Mouse (Mus musculus): ENCODE results near the gene Olfr564. TPM values are rescaled to one million over a fixed set of nuclear protein-coding genes. Genes with fewer than 3 reads are reported as not detected.

Gene Olfr564
- not detected in 2 replicates for polyA plus RNA-seq (2015; fragmentation: Nextera tagmentation; extraction: Ambion mirVana)

GRCm38 (mm10) chr7:102803180-102803579, at the start of gene Olfr564:
TSS of gene Olfr564 (plus strand) at chr7:102803480.
- H3K4me3 ChIP-seq = no peak within 1 kb of the TSS
- H3K4me2 ChIP-seq = no peak within 1 kb of the TSS
- H3K27me3 ChIP-seq (replicated peaks) = no peaks in the 10 kb centered on the region
- no peaks in the 10 kb centered on the region for H3K9me3 ChIP-seq
- no peak within 1 kb of the TSS for H3K9ac ChIP-seq
- ATAC-seq (replicated peaks) = no peak
- no peaks in the 10 kb centered on the region for H3K4me1 ChIP-seq
- H3K27ac ChIP-seq = no peak within 1 kb of the TSS
- H3K36me3 ChIP-seq (replicated peaks) = no peaks in the 10 kb centered on the region

- Histone ChIP-seq H3K4me1 (no peaks in the 10 kb centered on the region), H3K27ac (no peak within 1 kb of the TSS), H3K4me3 (no peak within 1 kb of the TSS), H3K27me3 (replicated peaks) (no peaks in the 10 kb centered on the region), H3K9ac (no peak within 1 kb of the TSS), H3K36me3 (replicated peaks) (no peaks in the 10 kb centered on the region), H3K4me2 (no peak within 1 kb of the TSS), H3K9me3 (no peaks in the 10 kb centered on the region)
- 69% methylated on average over 4 of the region's 4 CpGs for WGBS
- ATAC-seq (replicated peaks) = no peak
Observed at GRCm38 (mm10) chr7:102759266-102759665, 44.0 kb upstream of the Olfr564 start, which contains the start of the genes Olfr560 and Olfr78. TSS of gene Olfr560 (minus strand) at chr7:102759366. TSS of gene Olfr78 (minus strand) at chr7:102759471.

- WGBS = 81% methylated on average over 2 of the region's 2 CpGs
- H3K9me3 ChIP-seq = no peaks in the 10 kb centered on the region
- no peak within 1 kb of the TSS for H3K9ac ChIP-seq
- H3K4me3 ChIP-seq = no peak within 1 kb of the TSS
- no peak within 1 kb of the TSS for H3K27ac ChIP-seq
- H3K36me3 ChIP-seq (replicated peaks) = no peaks in the 10 kb centered on the region
- H3K4me1 ChIP-seq = no peaks in the 10 kb centered on the region
- H3K27me3 ChIP-seq (replicated peaks) = no peaks in the 10 kb centered on the region
- ATAC-seq (replicated peaks) = no peak
- H3K4me2 ChIP-seq = no peak within 1 kb of the TSS
Observed at GRCm38 (mm10) chr7:102770921-102771320, 32.4 kb upstream of the Olfr564 start, which contains the start of gene Olfr561. TSS of gene Olfr561 (plus strand) at chr7:102771221.

Other genes starting within 250 kb of the Olfr564 start
- gene Trim21, start 238.0 kb upstream of the Olfr564 start, polyA plus RNA-seq (2015; fragmentation: Nextera tagmentation; extraction: Ambion mirVana) = 0.28 TPM in 1 of 2 replicates, not detected in the other
- not detected in 2 replicates for gene Olfr550, start 232.0 kb upstream of the Olfr564 start, polyA plus RNA-seq (2015; fragmentation: Nextera tagmentation; extraction: Ambion mirVana)
- gene Olfr551, start 211.6 kb upstream of the Olfr564 start, polyA plus RNA-seq (2015; fragmentation: Nextera tagmentation; extraction: Ambion mirVana) = not detected in 2 replicates
- gene Olfr552, start 205.7 kb upstream of the Olfr564 start, polyA plus RNA-seq (2015; fragmentation: Nextera tagmentation; extraction: Ambion mirVana) = not detected in 2 replicates
- not detected in 2 replicates for gene Olfr553, start 185.3 kb upstream of the Olfr564 start, polyA plus RNA-seq (2015; fragmentation: Nextera tagmentation; extraction: Ambion mirVana)
- gene Olfr554, start 165.0 kb upstream of the Olfr564 start, polyA plus RNA-seq (2015; fragmentation: Nextera tagmentation; extraction: Ambion mirVana) = not detected in 2 replicates
- gene Olfr555, start 144.7 kb upstream of the Olfr564 start, polyA plus RNA-seq (2015; fragmentation: Nextera tagmentation; extraction: Ambion mirVana) = not detected in 2 replicates
- not detected in 2 replicates for gene Olfr556, start 138.6 kb upstream of the Olfr564 start, polyA plus RNA-seq (2015; fragmentation: Nextera tagmentation; extraction: Ambion mirVana)
- 6.2 and 8.5 TPM in 2 replicates for gene Trim68, start 116.2 kb upstream of the Olfr564 start, polyA plus RNA-seq (2015; fragmentation: Nextera tagmentation; extraction: Ambion mirVana)
- gene Olfr557, start 107.6 kb upstream of the Olfr564 start, polyA plus RNA-seq (2015; fragmentation: Nextera tagmentation; extraction: Ambion mirVana) = not detected in 2 replicates
- gene Olfr558, start 101.3 kb upstream of the Olfr564 start, polyA plus RNA-seq (2015; fragmentation: Nextera tagmentation; extraction: Ambion mirVana) = 0.05 TPM in 1 of 2 replicates, not detected in the other
- gene Olfr33, start 84.4 kb upstream of the Olfr564 start, polyA plus RNA-seq (2015; fragmentation: Nextera tagmentation; extraction: Ambion mirVana) = not detected in 2 replicates
- gene Olfr559, start 76.0 kb upstream of the Olfr564 start, polyA plus RNA-seq (2015; fragmentation: Nextera tagmentation; extraction: Ambion mirVana) = not detected in 2 replicates
- gene Olfr560, start 44.1 kb upstream of the Olfr564 start, polyA plus RNA-seq (2015; fragmentation: Nextera tagmentation; extraction: Ambion mirVana) = not detected in 2 replicates
- gene Olfr78, start 44.0 kb upstream of the Olfr564 start, polyA plus RNA-seq (2015; fragmentation: Nextera tagmentation; extraction: Ambion mirVana) = 0.09 TPM in 1 of 2 replicates, not detected in the other
- not detected in 2 replicates for gene Olfr561, start 32.3 kb upstream of the Olfr564 start, polyA plus RNA-seq (2015; fragmentation: Nextera tagmentation; extraction: Ambion mirVana)
- not detected in 2 replicates for gene Olfr566, start 55.3 kb downstream of the Olfr564 start, polyA plus RNA-seq (2015; fragmentation: Nextera tagmentation; extraction: Ambion mirVana)
- not detected in 2 replicates for gene Olfr568, start 73.6 kb downstream of the Olfr564 start, polyA plus RNA-seq (2015; fragmentation: Nextera tagmentation; extraction: Ambion mirVana)
- not detected in 2 replicates for gene Olfr569, start 87.4 kb downstream of the Olfr564 start, polyA plus RNA-seq (2015; fragmentation: Nextera tagmentation; extraction: Ambion mirVana)
- gene Olfr570, start 91.1 kb downstream of the Olfr564 start, polyA plus RNA-seq (2015; fragmentation: Nextera tagmentation; extraction: Ambion mirVana) = not detected in 2 replicates
- gene Olfr571, start 114.1 kb downstream of the Olfr564 start, polyA plus RNA-seq (2015; fragmentation: Nextera tagmentation; extraction: Ambion mirVana) = not detected in 2 replicates
- gene Olfr572, start 120.9 kb downstream of the Olfr564 start, polyA plus RNA-seq (2015; fragmentation: Nextera tagmentation; extraction: Ambion mirVana) = not detected in 2 replicates
- gene Olfr573-ps1, start 139.1 kb downstream of the Olfr564 start, polyA plus RNA-seq (2015; fragmentation: Nextera tagmentation; extraction: Ambion mirVana) = not detected in 2 replicates
- gene Olfr574, start 145.0 kb downstream of the Olfr564 start, polyA plus RNA-seq (2015; fragmentation: Nextera tagmentation; extraction: Ambion mirVana) = not detected in 2 replicates
- gene Olfr575, start 155.3 kb downstream of the Olfr564 start, polyA plus RNA-seq (2015; fragmentation: Nextera tagmentation; extraction: Ambion mirVana) = not detected in 2 replicates
- gene Olfr576, start 159.2 kb downstream of the Olfr564 start, polyA plus RNA-seq (2015; fragmentation: Nextera tagmentation; extraction: Ambion mirVana) = not detected in 2 replicates
- not detected in 2 replicates for gene Olfr577, start 172.5 kb downstream of the Olfr564 start, polyA plus RNA-seq (2015; fragmentation: Nextera tagmentation; extraction: Ambion mirVana)
- not detected in 2 replicates for gene Olfr578, start 185.8 kb downstream of the Olfr564 start, polyA plus RNA-seq (2015; fragmentation: Nextera tagmentation; extraction: Ambion mirVana)
- not detected in 2 replicates for gene Olfr582, start 234.5 kb downstream of the Olfr564 start, polyA plus RNA-seq (2015; fragmentation: Nextera tagmentation; extraction: Ambion mirVana)
- gene Olfr583, start 247.8 kb downstream of the Olfr564 start, polyA plus RNA-seq (2015; fragmentation: Nextera tagmentation; extraction: Ambion mirVana) = not detected in 2 replicates

Measured in midbrain, embryonic 15.5 days (tissue).